Mouse (Mus musculus) heart, postnatal 10 days (tissue): ENCODE results near the gene Rnls. TPM values are rescaled to one million over a fixed set of nuclear protein-coding genes. Genes with fewer than 3 reads are reported as not detected.
A peak's percentile ranks its signal among the peaks of the same experiment; 100 is the strongest.
"Not testable (repeated sequence)": the region's sequence is repeated elsewhere in the genome, so short reads cannot be mapped to it uniquely, and the experiment has no call there.

ENCODE experiments used
- DNase-seq, 2 experiments: peaks; one replicate each; pipeline ENCODE4 v3.0.0; 2021
- intact Hi-C: fragments of 180-260 bp; cut with DNase I; formaldehyde crosslinking; loops from one replicate; pipeline ENCODE4 v1.15.1; 2025
- total RNA-seq, 2 experiments: library from RNA; stranded (reverse); gene quantifications; 2 replicates each; pipeline ENCODE4 v1.2.3; 2021

The Rnls gene
- total RNA-seq = 10 to 100 TPM; 12.9 to 14.2 TPM

DNA sequence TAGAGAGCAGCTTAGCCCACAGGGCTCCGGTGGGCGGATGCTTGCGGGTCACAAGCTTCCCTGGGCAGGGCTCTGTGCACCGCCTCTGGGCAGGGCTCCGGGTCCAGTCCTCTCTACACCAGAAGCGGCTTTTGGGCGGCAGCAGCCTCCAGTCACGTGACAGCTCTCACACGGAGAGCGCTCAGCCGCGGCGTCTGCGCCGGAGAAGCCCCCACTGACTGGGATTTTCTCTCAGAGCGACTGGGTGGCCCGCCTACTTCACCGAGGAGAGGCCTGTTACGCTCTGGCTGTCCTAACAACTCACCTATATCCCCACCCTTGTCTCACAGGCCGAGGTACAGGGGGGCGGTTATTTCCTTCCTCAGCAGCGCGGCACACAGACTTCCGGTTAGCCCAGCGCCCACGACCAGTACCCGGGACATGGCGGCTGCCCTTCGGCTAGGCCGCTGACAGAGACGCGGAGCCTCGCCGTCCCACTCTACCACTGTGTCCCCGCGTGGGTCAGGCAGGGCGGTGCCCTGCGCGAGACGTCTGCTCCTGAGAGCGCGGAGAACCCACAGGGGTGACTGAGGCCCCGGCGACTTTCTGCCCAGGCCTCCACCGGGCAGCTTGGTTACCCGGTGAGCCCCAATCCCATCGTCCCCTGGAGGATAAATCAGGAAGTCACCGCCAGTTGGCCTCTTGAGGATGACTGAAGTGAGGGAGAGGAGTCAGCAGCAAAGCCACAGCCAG is at the start of gene Rnls:
TSS of gene Rnls (minus strand) at position 645 of the 732 bp plus-strand sequence.
- peak; percentile 89 to 91 for DNase-seq
- intact Hi-C loops = loop anchor here (5.0 to 10.0 kb wide), 2 partner anchors 193 to 1065 kb away; no protein-coding TSS in a partner anchor

DNA sequence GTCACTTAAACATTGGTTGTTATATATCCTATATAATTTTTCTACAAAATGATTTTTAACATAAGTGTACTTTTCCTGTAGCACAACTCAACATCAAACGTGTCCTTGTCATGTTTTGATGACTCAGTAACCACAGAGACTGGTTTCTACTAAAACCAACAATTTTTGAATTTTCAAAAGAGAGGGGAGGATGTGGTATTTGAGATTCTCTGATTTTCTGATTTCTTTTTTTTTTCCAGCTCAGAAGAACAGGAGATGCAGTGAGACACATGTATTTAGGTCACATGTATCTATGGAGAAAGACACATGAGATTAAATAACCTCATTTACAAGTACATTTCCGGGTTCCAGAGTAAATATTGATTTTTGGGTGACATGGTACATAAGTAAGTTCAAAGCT is 37.4 kb upstream of the Rnls start:
- no peak for DNase-seq
- intact Hi-C loops = no loop called here

DNA sequence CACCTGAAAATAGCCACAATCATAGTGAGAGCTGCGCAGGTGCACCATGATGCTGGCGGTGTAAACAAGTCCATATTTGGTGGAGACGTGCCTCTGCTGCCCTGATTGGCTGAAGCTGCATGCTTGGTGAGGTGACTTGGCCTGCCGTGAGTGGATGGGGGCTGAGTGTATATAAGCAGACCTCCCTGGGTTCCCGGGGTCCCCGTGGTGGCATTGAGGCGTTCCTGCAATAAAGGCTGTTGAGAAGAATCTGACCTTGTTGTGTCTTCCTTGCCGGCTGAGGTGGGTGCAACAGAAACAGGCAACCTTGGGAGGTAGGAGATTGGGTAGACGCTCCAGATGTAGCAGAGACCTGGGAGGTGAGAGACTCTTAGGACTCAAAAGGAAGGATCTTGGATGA is 27.3 kb upstream of the Rnls start:
- intact Hi-C loops, DNase-seq: not testable (repeated sequence)

DNA sequence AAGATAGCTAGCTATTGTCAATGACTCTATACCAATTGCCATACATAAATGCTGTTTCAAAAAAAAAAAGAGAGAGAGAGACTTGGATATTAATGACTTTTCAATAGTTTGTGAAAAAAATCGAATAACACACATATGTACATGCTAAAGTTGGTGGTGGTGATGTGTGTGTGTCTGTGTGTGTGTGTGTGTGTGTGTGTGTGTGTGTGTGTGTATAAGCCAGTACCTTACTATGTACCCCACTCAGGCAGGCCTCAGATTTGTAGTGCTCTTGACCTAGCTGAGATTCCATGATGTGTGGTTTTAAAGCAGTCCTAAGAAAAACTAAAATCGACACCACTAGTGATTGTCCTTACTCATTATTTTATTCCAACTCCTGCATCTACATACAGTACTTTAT is 11.3 kb downstream of the Rnls start:
- intact Hi-C loops = loop anchor here (5.0 kb wide), 1 partner anchor 641 kb away; no protein-coding TSS in a partner anchor
- DNase-seq = no peak

DNA sequence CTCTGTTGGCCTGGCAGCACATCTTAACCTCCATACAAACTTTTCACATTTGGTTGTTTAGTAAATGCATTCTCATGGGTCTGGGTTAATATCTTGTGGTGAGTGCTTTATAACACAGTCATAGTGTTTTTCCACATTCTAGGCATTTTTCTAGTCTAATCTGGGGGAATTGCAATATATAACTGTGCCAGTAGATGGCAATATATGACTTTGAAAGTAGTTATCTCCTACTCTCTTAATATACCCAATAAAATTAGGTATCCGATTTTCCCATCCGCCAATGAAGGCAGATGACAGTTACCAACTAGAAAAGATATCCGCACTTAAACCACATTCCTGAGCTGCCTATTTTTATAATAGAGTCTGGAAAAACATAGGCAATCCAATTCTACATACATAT is 11.7 kb downstream of the Rnls start:
- intact Hi-C loops = loop anchor here (5.0 kb wide), 1 partner anchor 642 kb away; no protein-coding TSS in a partner anchor

DNA sequence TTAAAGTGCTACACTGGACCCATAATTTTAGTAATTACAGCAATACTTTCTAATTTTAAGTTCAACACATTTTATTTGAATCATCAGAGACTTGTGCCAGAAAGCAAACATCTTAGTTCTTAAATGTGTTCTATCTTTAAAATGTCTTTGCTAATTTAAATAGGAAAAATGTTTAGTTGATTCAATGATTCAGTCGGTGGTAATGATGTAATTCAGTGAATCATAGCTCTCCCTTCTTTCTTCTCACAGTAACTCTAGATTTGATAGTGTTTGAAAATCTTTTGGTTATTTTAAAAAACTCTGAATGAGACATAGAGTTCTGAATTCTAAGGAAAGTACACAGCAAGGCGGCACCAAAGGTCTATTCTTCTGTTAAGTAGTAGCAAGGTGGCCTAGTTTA is 23.3 kb downstream of the Rnls start:
- no peak for DNase-seq
- intact Hi-C loops = loop anchor here (1.0 kb wide), 1 partner anchor 27 kb away; no protein-coding TSS in a partner anchor

More for the DNA sequence above, 11.7 kb downstream of the Rnls start:
- DNase-seq = peak in 1 of 2 experiments; percentile 16

DNA sequence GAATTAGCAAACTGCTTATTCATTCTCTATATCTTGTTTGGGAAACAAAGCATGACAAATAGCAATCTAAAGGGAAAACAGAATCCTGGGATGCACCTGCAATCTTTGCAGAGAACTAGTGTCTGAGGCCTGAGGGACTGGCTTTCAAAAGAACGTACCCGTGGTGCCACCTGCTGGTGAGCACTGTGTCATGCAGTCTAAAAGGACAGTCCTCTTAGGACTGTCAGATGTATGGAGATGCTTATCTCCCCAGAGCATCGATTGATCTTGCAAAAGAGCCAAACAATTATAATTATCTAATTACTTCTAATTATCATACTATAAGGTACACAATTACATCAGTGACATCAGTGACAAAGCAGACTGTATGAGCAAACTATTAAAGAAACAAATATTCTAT is 25.4 kb downstream of the Rnls start:
- DNase-seq = peak; percentile 52 to 77

DNA sequence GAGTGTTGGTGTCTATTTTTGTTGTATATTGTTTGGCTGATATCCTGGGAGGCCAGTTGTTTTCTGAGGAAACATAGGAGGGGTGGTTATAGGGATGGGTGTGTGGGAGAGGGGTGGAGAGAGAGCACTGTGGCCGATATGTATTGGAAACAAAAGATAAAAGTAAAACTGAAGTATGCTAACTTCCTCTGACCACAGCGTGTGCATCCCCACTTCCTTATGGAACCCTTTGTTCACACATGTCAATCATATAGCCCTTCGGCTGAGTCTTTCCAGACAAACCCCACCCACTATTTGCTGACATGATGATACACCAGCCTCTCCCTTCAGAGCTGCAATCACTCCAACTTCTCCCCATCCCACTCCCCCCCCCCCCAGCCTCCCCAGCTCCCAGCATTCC is 35.1 kb downstream of the Rnls start:
- no peak for DNase-seq
- intact Hi-C loops = no loop called here

More for the DNA sequence above, 25.4 kb downstream of the Rnls start:
- intact Hi-C loops = loop anchor here (1.0 to 2.0 kb wide), 2 partner anchors 140 to 651 kb away; no protein-coding TSS in a partner anchor

DNA sequence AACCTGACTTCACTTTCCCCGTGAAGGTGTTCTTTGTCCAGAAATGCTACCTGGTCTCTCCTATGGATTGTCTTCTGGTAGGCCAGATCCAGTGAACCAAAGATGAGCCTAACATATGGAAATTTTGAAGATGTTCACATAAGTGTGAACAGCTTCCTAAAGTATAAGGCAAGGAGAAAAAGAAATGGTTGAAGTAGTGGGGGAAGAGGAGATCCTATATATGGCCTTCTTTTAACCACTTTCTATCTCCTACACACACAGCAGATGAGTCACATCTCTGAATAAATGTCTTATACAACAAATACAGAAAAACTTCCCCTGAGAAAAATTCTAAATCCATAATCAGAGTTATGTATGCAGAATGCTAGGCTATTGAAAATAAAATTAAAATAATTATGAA is 52.0 kb downstream of the Rnls start:
- no peak for DNase-seq
- intact Hi-C loops = no loop called here

DNA sequence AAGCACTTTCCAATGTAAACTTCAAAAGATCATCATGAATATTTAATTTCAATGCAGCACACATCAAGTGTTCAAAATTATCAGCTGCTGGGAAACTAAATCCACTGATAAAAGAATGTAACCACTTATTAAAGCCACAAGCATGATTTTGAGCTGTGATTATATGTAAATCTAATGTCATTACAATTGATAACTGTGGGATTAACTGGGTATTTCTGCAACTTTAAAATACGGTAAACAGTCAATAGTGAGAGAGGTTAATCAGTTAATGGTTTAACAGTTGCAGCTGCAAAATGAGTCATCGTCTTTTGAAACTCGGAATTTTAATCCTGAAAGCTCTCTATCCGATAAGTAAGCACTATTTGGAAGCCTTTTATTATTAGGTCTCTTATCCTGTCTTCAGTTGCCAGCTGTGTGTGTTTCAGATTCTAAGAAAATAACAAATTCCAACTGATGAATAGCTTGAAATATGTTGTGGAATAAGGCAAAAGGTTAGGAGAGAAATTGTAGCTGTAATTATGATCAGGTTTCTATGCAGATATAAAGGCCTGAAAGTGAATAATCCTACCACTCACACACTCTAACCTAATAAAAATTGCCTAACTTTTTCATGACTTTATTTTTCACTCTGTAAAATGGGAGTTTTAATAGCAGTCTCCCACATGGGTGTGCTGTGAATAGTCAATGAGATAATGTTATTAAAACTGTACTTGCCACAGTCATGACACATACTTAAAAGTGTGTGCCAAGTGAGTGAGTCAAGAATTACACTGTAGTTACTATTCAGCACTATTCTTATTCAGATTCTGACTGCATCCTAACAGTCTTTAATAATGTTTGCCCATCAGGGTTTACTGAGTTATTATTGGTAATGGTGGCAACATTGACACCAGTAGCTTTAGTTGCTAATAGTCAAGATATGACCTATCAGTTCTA is 65.1 kb downstream of the Rnls start:
- intact Hi-C loops = no loop called here
- DNase-seq = no peak

DNA sequence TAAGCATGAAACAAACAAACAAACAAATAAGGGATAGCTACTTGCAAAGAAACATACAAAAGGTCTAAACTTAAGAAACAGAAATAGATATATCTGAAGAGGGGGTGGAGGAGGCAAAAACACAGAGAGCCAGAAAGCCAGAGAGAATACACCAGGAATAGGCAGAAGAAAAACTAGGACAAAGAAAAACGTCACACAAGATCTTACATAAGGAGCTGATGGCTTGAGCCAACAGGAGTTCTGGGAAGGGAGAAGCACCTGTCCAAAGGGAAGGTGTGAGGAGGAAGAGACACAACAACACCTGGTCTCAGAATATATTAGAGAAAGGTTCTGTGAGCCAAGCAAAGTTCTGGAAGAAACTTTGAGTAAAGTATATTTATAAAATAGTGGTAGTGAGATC is 73.3 kb downstream of the Rnls start:
- no peak for DNase-seq
- intact Hi-C loops = no loop called here

DNA sequence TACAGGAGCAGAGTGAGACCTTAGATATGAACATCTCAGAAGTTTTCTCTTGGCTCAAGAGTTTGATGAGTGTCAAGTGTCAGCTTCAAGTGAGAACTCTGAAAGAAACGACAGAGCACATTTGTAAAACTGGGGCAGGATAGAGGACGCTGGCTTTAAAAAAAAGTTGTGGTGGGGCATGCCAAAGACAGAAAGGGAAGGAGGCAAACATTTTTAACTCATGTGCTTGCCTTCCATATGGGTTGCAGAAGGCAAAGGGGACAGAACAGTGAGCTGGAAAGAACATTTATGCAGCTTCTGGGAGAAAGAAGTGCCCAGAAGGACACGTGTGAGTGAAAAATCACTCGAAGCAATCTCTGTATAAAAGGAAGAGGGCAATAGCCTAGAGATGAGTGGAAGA is 75.0 kb downstream of the Rnls start:
- intact Hi-C loops = no loop called here
- DNase-seq = no peak

DNA sequence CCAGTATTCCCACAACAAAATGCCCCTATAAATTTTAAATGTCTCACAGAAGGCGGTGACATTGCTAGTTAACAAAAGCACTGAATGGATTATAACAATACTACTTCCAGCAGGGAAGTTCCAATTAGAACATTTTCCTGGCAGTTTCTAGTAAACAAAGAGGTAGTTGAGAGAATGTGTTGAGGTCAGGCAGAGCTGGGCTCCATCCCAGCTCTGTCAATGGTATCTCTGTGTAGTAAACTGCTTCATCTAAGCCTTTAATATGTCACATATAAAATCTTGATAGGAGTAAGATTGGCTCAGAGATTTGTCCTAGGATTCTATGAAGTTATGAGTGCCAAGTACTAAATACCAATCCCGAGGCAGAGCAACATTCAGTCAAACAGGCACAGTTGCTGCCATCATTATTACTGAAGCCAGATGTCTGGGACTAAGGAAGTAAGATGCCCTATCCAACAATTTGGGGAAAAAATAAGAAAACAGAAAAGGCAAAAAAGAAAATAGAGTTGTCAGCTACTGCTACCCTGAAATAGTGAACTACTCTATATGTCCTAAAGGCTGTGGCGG is 92.3 kb downstream of the Rnls start:
- intact Hi-C loops = no loop called here

DNA sequence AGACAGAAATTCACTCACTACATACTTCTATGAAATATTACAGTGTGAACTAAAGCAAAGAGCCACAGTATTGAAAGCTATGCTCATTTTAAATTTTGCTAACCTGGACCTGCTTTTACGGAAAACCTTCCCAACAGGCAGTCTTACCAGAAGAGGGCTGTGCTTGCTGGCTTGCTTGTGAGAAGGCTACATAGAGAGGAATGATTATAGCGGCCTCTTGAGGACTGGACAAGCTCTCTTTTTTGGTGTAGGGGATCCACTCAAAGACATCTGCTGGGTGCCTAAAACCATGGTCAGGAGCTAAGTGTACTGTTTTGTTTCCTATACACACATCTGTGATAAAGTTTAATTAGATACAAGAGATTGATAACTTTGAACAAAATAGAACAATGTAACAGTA is 95.8 kb downstream of the Rnls start:
- intact Hi-C loops = no loop called here
- DNase-seq = no peak

More for the DNA sequence above, 92.3 kb downstream of the Rnls start:
- no peak for DNase-seq

DNA sequence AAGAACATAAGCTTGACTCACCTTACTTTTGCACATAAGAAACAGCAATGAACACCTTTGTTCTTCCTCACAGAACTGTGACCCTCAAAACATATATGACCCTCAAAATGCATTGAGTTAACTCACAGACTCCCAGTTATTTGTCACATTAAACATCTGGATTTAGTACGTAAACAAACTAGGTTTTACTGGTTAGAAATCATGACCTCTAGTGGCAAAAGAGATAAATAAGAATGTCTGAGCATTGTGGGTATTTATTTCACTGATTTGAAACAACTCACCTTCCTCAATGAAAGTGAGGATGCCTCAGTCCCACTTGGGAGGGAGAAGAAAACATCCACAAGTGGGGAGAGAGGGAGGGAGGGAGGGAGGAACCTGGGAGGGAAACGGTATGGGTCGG is 109.1 kb downstream of the Rnls start:
- no peak for DNase-seq
- intact Hi-C loops = no loop called here

DNA sequence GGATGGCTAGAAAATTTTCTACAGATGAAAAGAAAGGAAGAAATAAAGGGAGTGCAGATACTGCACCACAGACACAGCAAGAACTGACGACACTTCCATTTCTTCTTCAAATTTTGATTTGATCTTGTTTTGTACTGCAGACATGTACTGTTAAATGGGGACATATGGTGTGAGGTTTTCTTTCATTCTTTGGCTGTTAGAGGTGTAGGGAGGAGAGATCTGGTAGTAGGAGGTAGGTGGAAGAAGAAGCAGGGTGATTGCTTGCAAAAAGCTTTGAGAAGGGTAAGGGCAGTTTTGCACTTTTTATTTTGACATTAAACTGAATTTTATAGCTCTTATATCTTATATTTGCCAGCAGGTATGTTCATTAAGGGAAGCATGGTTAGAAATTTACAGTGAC is 115.7 kb downstream of the Rnls start:
- intact Hi-C loops = no loop called here
- no peak for DNase-seq

DNA sequence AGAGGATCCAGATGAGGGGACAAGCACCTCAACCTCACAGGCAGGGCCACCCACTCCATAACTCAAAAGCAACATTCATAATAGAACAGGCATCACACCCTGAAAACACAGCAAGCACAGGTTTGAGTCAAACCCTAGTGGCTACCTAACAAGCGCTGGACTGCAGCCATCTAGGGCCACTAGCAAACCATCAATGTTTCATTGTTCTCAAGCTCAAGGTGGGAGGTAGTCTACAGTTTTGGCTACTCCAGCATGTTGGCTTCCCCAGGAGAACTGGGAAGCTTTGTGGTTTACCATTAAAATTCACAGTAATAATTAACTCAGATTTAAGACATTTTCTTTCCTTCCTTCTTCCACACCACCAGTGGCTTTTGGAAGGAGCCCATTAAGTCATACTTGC is 118.4 kb downstream of the Rnls start:
- no peak for DNase-seq
- intact Hi-C loops = no loop called here

DNA sequence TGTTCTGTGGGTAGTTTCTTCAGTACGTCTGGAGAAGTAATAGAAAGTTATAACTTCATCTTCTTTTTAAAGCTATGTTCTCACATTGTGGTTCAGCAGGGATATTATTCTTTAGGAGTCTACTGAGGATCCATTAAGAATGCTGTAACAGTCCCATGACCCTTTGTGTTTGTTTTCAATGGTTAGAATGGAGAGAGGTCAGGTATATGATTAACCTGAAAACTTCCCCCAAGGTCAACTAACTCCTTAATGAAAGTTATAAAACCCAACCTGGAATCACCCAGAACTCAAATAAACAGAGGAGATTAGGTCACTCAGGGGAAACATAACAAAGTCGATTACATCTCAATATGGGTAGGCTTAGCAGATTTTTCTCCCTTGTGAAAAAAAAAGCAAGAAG is 120.5 kb downstream of the Rnls start:
- DNase-seq = no peak
- intact Hi-C loops = no loop called here

DNA sequence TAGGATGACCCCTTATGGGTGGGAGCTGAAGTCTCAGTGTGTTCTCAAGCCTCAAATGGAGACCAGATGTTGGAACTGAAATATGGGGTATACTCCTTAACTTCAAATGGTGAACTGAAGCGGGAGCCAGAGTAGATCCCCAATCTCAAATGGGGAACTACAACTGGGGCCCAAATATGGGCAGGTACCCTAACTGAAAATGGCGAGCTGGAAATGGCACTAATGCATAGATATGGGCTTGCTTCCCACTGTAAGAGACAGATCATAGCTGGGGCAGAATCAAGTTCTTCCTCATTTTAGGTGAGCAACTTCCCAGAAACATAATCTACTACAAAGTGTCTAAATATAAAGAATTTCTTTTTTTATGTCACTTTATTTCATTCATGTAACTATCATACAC is 121.9 kb downstream of the Rnls start:
- DNase-seq = no peak
- intact Hi-C loops = no loop called here

DNA sequence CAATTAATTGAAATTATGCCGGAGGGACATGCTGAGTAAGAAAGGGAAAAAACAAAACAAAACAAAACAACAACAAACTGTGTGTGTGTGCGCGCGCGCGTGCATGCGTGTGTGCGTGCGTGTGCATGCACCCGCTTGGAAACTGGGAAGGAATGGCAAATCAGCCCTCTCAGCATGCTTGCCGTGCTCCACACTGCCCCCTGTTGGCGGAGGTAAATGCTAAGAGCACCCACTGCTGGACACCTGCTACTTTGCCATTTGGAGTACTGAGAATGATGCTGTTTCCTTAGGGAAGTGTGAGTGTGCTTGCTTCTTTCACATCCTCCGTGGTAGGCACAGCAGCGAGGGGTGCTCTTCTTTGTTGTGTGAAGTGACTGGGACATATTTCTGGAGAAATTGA is 124.1 kb downstream of the Rnls start:
- intact Hi-C loops = no loop called here
- peak in 1 of 2 experiments; percentile 19 for DNase-seq

DNA sequence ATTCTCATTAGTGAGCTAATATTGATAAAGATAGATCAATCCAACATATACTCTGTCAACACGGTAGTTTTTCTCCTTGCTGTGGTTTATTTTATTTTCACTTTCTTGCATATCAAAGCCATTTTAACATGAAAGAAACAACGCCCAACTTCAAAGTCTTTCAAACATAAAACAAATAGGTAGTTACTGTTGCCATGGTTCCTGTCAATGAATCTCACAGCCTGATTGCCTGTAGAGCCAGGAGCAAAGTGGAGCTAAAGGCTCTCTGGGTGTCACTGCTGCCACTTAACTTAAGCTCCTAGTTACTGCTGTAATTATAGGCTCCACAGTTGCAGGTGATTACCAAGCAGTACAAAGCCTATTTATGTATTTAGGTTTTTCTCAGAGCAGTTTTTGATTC is 126.8 kb downstream of the Rnls start:
- intact Hi-C loops = no loop called here

More for the DNA sequence above, 126.8 kb downstream of the Rnls start:
- DNase-seq = no peak
